Mouse (Mus musculus) intestine, embryonic 14.5 days (tissue): Measurements from ENCODE around the gene Slc39a1. TPM values are rescaled to one million over a fixed set of nuclear protein-coding genes. Genes with fewer than 3 reads are reported as not detected.
A peak's percentile ranks its signal among the peaks of the same experiment; 100 is the strongest.
"Not testable (repeated sequence)": the region's sequence is repeated elsewhere in the genome, so short reads cannot be mapped to it uniquely, and the experiment has no call there.

ENCODE experiments used
- ATAC-seq: fragments of 200-750 bp; cut with Nextera tagmentation; replicated peaks from 2 replicates; pipeline ENCODE4 v1.8.0; 2017; ENCODE audit warnings: low read depth, moderate number of reproducible peaks, moderate TSS enrichment, moderate library complexity; ENCODE audit not compliant: low FRiP score, low TSS enrichment
- DNase-seq: peaks from one replicate; pipeline ENCODE4 v3.0.0-alpha.2; 2018; ENCODE audit warnings: low spot score
- H3K27ac ChIP-seq: fragments of 300-500 bp; sonication (generic); 2 replicates; pipeline ENCODE4 v1.5.1; 2014; ENCODE audit warnings: low read depth, mild to moderate bottlenecking, control low read depth
- H3K27me3 ChIP-seq: fragments of 300-500 bp; sonication (generic); replicated peaks from 2 replicates; pipeline ENCODE4 v1.6.1; 2014; ENCODE audit warnings: low read length, control low read depth; ENCODE audit not compliant: control insufficient read depth, insufficient read depth
- H3K36me3 ChIP-seq: fragments of 300-500 bp; sonication (generic); 2 replicates; pipeline ENCODE4 v1.6.1; 2014; ENCODE audit warnings: low read length, control low read depth; ENCODE audit not compliant: control insufficient read depth, insufficient read depth
- H3K4me1 ChIP-seq: fragments of 300-500 bp; sonication (generic); replicated peaks from 2 replicates; pipeline ENCODE4 v1.6.1; 2014; ENCODE audit warnings: low read length, control low read depth, mixed read lengths; ENCODE audit not compliant: control insufficient read depth, insufficient read depth
- H3K4me2 ChIP-seq: fragments of 300-500 bp; sonication (generic); 2 replicates; pipeline ENCODE4 v1.6.1; 2014; ENCODE audit warnings: low read length
- H3K4me3 ChIP-seq: fragments of 300-500 bp; sonication (generic); 2 replicates; pipeline ENCODE4 v1.5.1; 2014; ENCODE audit warnings: low read depth, low read length, control low read depth, mixed read lengths
- H3K9ac ChIP-seq: fragments of 300-500 bp; sonication (generic); 2 replicates; pipeline ENCODE4 v1.6.1; 2014; ENCODE audit warnings: mild to moderate bottlenecking, low read length
- H3K9me3 ChIP-seq: fragments of 300-500 bp; sonication (generic); 2 replicates; pipeline ENCODE4 v1.6.1; 2016; ENCODE audit warnings: low read length, control low read depth; ENCODE audit not compliant: control insufficient read depth
- WGBS: fragments of 180-500 bp; shearing (Covaris S2); extraction: QIAGEN DNeasy Blood & Tissue Kit; methylation state at CpG from one replicate; pipeline ENCODE4 v1.1.7; 2014; 5-methylcytosine and 5-hydroxymethylcytosine counted together
- polyA plus RNA-seq: library from polyadenylated mRNA; unstranded; fragments of >200 nt; fragmentation: Nextera tagmentation; extraction: Ambion mirVana; gene quantifications from 2 replicates; pipeline ENCODE4 v1.2.1, GENCODE M21; 2014

Gene Slc39a1
- polyA plus RNA-seq, 1 experiment from 2014 or later = 104 TPM

DNA sequence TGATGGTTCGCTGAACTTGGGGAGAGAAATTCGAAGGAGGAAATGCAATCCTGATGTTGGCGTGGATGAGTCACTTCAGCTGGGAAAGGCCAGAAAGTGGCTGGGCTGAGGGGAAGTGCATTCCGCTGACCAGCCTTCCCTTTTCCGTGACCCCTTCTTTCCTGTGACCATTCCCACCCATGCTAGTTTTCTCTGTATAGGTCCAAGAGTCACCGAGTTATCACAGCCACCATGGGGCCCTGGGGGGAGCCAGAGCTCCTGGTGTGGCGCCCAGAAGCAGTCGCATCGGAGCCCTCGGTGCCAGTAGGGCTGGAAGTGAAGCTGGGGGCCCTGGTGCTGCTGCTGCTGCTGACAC, 751 bp downstream of the Slc39a1 start:
- ATAC-seq (no peak), DNase-seq (no peak)
- Histone ChIP-seq H3K27me3 (no peaks in the 10 kb centered on the region), H3K9ac (peak overlapping the region; percentile 81), H3K4me3 (peak overlapping the region; percentile 79), H3K36me3 (peaks cover 19% of the 10 kb centered on the region), H3K4me2 (peak overlapping the region; percentile 93), H3K4me1 (peaks cover 10% of the 10 kb centered on the region), H3K27ac (peak overlapping the region; percentile 95), H3K9me3 (no peaks in the 10 kb centered on the region)
- 3% methylated on average over 10 of the region's 10 CpGs for WGBS

- H3K27ac ChIP-seq = no peak overlapping the region
- H3K27me3 ChIP-seq = no peaks in the 10 kb centered on the region
- H3K36me3 ChIP-seq = peaks cover 19% of the 10 kb centered on the region
- no peak overlapping the region for H3K4me3 ChIP-seq
- H3K4me2 ChIP-seq = no peak overlapping the region
- ATAC-seq (no peak), DNase-seq (no peak)
- 86% methylated on average over 6 of the region's 6 CpGs for WGBS
- H3K9me3 ChIP-seq = no peaks in the 10 kb centered on the region
- H3K4me1 ChIP-seq = peaks cover 16% of the 10 kb centered on the region
- H3K9ac ChIP-seq = no peak overlapping the region
These were observed 2.8 kb downstream of the Slc39a1 start for GRCm38 (mm10) chr3:90250791-90251190.

GRCm38 (mm10) chr3:90251731-90252226, 3.8 kb downstream of the Slc39a1 start:
- H3K4me3 ChIP-seq, ATAC-seq, H3K9ac ChIP-seq, H3K9me3 ChIP-seq, DNase-seq, H3K27ac ChIP-seq, H3K4me2 ChIP-seq, H3K27me3 ChIP-seq: not testable (repeated sequence)
- Histone ChIP-seq H3K4me1 (peaks cover 16% of the 10 kb centered on the region), H3K36me3 (peaks cover 19% of the 10 kb centered on the region)
- 92% methylated on average over 10 of the region's 12 CpGs for WGBS

- H3K36me3 ChIP-seq = peaks cover 26% of the 10 kb centered on the region
- not testable (repeated sequence) for DNase-seq, H3K4me2 ChIP-seq, H3K27ac ChIP-seq, ATAC-seq, H3K4me3 ChIP-seq, H3K9me3 ChIP-seq, H3K9ac ChIP-seq, H3K27me3 ChIP-seq
- H3K4me1 ChIP-seq = peaks cover 13% of the 10 kb centered on the region
- WGBS = 88% methylated on average over 2 of the region's 2 CpGs
These were observed 4.7 kb downstream of the Slc39a1 start for GRCm38 (mm10) chr3:90252659-90253058.

DNA sequence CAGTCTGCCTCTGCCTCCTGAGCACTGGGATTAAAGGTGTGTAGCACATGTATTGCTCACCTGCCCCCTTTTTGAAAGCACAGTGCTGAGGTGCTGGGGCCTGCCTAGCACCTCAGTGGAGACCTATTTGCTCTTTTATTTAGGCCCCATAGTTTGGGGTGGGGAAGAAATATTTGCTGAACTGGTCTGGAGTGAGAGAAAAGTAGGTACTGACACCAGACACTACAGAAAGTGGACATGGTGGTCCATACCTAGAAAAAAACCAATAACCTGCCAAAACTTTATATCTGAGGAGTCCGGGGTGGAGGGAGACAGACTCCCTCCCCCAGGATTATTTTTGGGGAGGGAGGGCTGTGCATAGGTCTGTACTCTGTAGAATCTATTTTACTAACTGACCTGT, 5.2 kb downstream of the Slc39a1 start:
- H3K9ac ChIP-seq, H3K27ac ChIP-seq, ATAC-seq, H3K9me3 ChIP-seq, H3K27me3 ChIP-seq, DNase-seq, H3K4me3 ChIP-seq: not testable (repeated sequence)
- H3K4me1 ChIP-seq = peaks cover 12% of the 10 kb centered on the region
- WGBS = 91% methylated on average over 1 of the region's 1 CpGs
- peaks cover 31% of the 10 kb centered on the region for H3K36me3 ChIP-seq
- peak overlapping the region; percentile 91; the same call in 1 of the 2 replicates for H3K4me2 ChIP-seq

DNA sequence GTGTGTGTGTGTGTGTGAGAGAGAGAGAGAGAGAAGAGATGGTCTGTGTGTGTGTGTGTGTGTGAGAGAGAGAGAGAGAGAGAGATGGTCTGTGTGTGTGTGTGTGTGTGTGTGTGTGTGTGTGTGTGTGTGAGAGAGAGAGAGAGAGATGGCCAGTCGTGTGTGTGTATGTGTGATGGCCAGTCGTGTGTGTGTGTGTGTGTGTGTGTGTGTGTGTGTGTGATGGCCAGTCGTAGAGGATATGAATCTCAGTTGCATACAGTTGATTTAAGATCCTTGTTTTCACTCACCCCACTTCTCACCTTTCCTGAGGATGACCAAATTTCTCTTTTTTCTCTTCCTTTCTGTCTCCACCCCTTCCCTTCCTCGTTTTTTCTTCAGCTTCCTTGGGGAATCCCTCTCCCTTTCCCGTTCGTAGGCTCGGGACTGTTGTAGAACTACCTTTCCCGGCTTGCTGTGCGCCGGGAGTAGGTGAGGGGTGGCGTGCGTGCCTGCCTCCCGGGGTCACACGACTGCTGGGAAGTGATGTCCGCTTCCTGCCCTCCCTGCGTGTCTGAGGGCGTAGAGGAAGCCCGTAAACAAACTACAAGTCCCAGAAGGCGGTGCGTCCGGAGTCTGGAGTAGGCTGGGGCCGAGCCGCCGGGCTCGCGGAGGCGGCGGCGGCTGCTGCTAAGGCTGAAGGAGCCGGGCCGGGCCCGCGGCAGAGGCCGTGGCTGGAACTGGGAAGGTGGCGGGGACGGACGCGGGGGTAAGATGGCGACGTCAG, 5.9 kb downstream of the Slc39a1 start, which contains the start of gene Crtc2:
Crtc2 (plus strand) TSS at position 511 of the 766 bp plus-strand sequence.
- H3K4me3 ChIP-seq = peak within 1 kb of the TSS; percentile 93
- peaks cover 36% of the 10 kb centered on the region for H3K36me3 ChIP-seq
- peak within 1 kb of the TSS; percentile 84 for H3K27ac ChIP-seq
- H3K9me3 ChIP-seq = no peaks in the 10 kb centered on the region
- peaks cover 11% of the 10 kb centered on the region for H3K4me1 ChIP-seq
- H3K9ac ChIP-seq = peak within 1 kb of the TSS; percentile 88
- no peaks in the 10 kb centered on the region for H3K27me3 ChIP-seq
- H3K4me2 ChIP-seq = peak within 1 kb of the TSS; percentile 91
- WGBS = 1% methylated on average over 40 of the region's 40 CpGs
- ATAC-seq (peak; percentile 95), DNase-seq (peak; percentile 93)

- peak overlapping the region; percentile 93 for H3K4me3 ChIP-seq
- H3K36me3 ChIP-seq = peaks cover 40% of the 10 kb centered on the region
- H3K9ac ChIP-seq = peak overlapping the region; percentile 88
- under 1% methylated on average over 41 of the region's 41 CpGs for WGBS
- peaks cover 8% of the 10 kb centered on the region for H3K4me1 ChIP-seq
- no peaks in the 10 kb centered on the region for H3K9me3 ChIP-seq
- H3K27me3 ChIP-seq = no peaks in the 10 kb centered on the region
- DNase-seq (peak; percentile 69), ATAC-seq (peak; percentile 66)
- H3K4me2 ChIP-seq = peak overlapping the region; percentile 91
- H3K27ac ChIP-seq = peak overlapping the region; percentile 84
These were observed 6.6 kb downstream of the Slc39a1 start for GRCm38 (mm10) chr3:90254419-90255193.

DNA sequence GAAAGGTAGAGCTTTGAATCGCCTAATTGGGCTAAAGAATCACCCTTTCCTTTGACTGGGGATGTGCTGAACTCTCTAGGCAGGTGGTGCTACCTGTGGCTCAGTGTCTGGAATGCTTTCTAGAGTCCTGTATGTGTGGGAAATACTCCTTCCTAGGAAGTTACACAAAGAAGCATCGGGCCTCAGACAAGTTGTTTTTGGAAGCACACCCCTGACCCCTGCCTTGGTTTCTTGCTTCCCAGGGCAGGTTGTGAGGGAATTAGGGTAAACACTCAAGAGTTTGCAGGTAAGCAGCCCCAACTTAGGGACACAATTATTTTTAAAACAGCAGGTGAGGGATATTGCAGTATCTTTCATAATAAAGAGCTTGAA, 7.2 kb downstream of the Slc39a1 start:
- no peak overlapping the region for H3K27ac ChIP-seq
- no peaks in the 10 kb centered on the region for H3K27me3 ChIP-seq
- H3K9me3 ChIP-seq = no peaks in the 10 kb centered on the region
- H3K36me3 ChIP-seq = peaks cover 45% of the 10 kb centered on the region
- peak overlapping the region; percentile 88 for H3K9ac ChIP-seq
- DNase-seq = no peak
- H3K4me2 ChIP-seq = peak overlapping the region; percentile 91
- H3K4me3 ChIP-seq = peak overlapping the region; percentile 93
- 18% methylated on average over 2 of the region's 2 CpGs for WGBS
- H3K4me1 ChIP-seq = peaks cover 8% of the 10 kb centered on the region
- no peak for ATAC-seq
